Mouse (Mus musculus): ENCODE data around the gene Cryga. TPM values are rescaled to one million over a fixed set of nuclear protein-coding genes. Genes with fewer than 3 reads are reported as not detected.

The Cryga gene
- not detected in 2 replicates for polyA plus RNA-seq (2015; fragmentation: Nextera tagmentation; extraction: Ambion mirVana)

DNA sequence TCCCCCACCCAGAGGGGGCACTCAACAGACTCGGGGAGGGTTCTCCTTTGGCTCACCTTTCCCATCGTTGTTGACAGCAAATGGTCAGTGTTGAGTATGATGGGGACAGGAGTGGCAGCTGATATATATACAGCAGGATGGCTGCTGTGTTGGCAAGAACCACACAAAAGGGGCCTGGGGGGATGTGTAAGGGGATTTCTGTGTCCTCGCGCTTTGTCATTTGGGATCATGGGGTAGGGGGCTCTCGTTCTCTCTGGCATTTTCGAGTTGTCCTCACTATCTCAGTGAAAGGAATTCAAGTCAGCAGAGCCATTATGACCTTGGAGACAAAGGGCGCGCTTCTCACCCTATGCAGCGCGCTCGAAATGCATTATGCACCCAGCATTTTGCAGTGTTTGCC lies at the start of gene Cryga:
Gene Cryga, minus strand, starts transcription at position 101 of the 400 bp plus-strand sequence.
- H3K27ac ChIP-seq: no peak within 1 kb of the TSS
- H3K9me3 ChIP-seq: no peaks in the 10 kb centered on the region
- no peaks in the 10 kb centered on the region for H3K4me1 ChIP-seq
- H3K36me3 ChIP-seq: no peaks in the 10 kb centered on the region
- H3K4me3 ChIP-seq: no peak within 1 kb of the TSS
- no peaks in the 10 kb centered on the region for H3K27me3 ChIP-seq
- WGBS: 90% methylated on average over 11 of the region's 11 CpGs
- no peak for ATAC-seq (ENCODE audit: insufficient number of reproducible peaks, insufficient read depth, low FRiP score, low TSS enrichment, low read depth)
- no peak within 1 kb of the TSS for H3K9ac ChIP-seq
- no peak within 1 kb of the TSS for H3K4me2 ChIP-seq

DNA sequence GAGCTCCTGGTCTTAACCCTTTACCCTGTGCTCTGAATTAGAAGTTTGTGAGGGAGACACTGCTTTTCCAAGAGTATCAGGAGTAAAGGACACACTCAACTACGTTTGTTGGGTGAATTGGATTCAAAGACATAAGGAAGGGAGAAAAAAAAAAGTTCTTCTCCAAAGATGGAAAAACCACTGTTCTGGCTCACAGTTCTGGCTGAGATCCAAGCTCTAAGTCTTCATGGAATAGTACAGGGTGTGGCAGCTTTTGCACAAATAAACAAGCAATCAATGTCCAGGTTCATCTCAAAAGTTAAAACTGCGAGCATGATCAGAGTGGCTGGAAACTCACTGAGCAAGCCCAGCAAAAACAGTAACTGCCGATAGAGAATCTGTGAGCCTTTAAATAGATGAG lies 44.8 kb upstream of the Cryga start:
- Histone ChIP-seq H3K4me3 (no peak overlapping the region), H3K4me1 (no peaks in the 10 kb centered on the region), H3K27ac (no peak overlapping the region), H3K9me3 (no peaks in the 10 kb centered on the region), H3K27me3 (no peaks in the 10 kb centered on the region), H3K9ac (no peak overlapping the region), H3K4me2 (no peak overlapping the region), H3K36me3 (no peaks in the 10 kb centered on the region)
- ATAC-seq (ENCODE audit: insufficient number of reproducible peaks, insufficient read depth, low FRiP score, low TSS enrichment, low read depth): no peak
- 75% methylated on average over 3 of the region's 3 CpGs for WGBS

DNA sequence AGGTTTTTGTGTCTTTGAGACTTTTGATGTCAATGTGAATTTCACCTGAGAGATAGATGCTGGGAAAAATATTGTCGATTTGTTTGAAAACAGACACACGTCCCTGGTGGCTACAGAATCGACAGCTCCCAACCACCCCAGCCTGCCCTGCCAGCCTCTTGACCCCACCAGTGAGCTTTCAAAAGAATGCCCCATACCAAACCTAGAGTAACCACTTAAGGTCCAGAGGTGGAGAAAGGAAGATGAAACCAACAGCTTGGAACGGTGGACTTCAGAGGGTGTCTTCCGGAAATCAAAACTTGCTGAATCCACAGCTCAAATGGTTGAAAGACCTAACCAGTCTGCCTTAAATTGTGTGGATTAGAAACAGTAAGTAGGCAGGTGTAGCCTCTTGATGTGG lies 44.2 kb upstream of the Cryga start:
- Histone ChIP-seq H3K27me3 (no peaks in the 10 kb centered on the region), H3K27ac (no peak overlapping the region), H3K36me3 (no peaks in the 10 kb centered on the region), H3K4me3 (no peak overlapping the region), H3K9ac (no peak overlapping the region), H3K4me2 (no peak overlapping the region), H3K4me1 (no peaks in the 10 kb centered on the region), H3K9me3 (no peaks in the 10 kb centered on the region)
- no peak for ATAC-seq (ENCODE audit: insufficient number of reproducible peaks, insufficient read depth, low FRiP score, low TSS enrichment, low read depth)
- 91% methylated on average over 5 of the region's 5 CpGs for WGBS

DNA sequence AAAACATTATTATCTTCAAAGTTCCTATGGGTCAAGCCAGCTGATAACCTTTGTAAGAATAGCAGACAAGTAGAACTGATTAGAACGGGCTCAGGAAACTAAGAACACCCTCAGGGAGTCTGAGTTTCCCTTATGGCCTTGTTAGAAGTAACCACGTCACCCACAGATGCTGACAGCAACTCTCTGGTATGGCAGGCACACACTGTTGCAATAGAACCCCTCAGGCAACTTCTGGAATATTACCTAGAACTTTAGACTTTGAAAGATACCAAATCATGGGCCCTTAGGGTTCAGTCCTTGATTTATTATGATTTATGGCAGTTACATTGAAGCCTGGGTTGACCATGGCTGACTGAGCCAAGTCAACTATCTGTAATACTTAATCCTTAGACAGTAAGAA lies 43.4 kb upstream of the Cryga start:
- no peaks in the 10 kb centered on the region for H3K27me3 ChIP-seq

DNA sequence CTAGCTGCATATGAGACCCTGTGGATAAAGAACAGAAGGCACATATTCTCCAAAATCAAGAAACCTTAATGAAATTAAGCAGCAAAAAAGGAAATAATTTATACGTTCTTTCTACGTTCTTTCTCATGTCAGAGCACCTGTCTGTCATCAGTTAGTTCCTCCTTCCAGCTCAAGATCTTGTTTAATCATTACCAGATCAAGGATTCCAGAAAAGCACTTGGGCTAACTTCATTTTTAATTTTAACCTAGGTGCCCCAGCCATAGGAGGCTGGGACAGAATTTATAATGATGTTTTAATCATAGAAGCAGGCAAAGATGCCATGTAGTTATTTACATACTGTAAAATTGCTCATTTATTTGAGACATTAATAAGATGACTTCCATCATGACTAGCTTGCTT lies 41.6 kb upstream of the Cryga start:
- Histone ChIP-seq H3K4me3 (no peak overlapping the region), H3K4me1 (no peaks in the 10 kb centered on the region), H3K9me3 (no peaks in the 10 kb centered on the region), H3K4me2 (no peak overlapping the region), H3K27me3 (no peaks in the 10 kb centered on the region), H3K9ac (no peak overlapping the region), H3K36me3 (no peaks in the 10 kb centered on the region), H3K27ac (no peak overlapping the region)
- ATAC-seq (ENCODE audit: insufficient number of reproducible peaks, insufficient read depth, low FRiP score, low TSS enrichment, low read depth): no peak
- WGBS: 45% methylated on average over 2 of the region's 2 CpGs

More for the DNA sequence above, 43.4 kb upstream of the Cryga start:
- Histone ChIP-seq H3K36me3 (no peaks in the 10 kb centered on the region), H3K4me2 (no peak overlapping the region), H3K9me3 (no peaks in the 10 kb centered on the region), H3K4me1 (no peaks in the 10 kb centered on the region), H3K9ac (no peak overlapping the region), H3K4me3 (no peak overlapping the region), H3K27ac (no peak overlapping the region)
- WGBS: 41% methylated on average over 2 of the region's 2 CpGs
- ATAC-seq (ENCODE audit: insufficient number of reproducible peaks, insufficient read depth, low FRiP score, low TSS enrichment, low read depth): no peak

DNA sequence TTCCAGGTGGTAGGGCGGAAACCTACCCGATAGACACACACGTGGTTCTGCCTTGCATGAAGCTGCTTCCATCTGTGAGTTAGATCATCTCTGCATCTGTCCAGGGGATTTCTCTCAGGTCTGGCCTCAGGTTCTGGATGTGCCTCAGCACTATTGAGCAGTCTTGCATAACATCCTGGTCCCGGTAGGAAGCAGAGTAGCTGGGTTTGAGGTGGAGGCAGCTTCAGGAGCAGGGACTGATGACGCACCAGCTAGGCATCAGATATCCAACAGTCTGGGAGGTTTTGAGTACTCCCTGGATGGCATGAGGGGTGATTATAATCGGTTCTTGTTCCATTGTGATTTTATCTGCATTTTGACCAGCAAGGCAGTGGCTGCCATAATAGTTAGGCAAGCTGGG lies 34.4 kb upstream of the Cryga start:
- Histone ChIP-seq H3K4me2 (no peak overlapping the region), H3K27ac (no peak overlapping the region), H3K27me3 (no peaks in the 10 kb centered on the region), H3K9ac (no peak overlapping the region), H3K36me3 (no peaks in the 10 kb centered on the region), H3K9me3 (no peaks in the 10 kb centered on the region), H3K4me3 (no peak overlapping the region), H3K4me1 (no peaks in the 10 kb centered on the region)
- WGBS: 78% methylated on average over 6 of the region's 6 CpGs
- no peak for ATAC-seq (ENCODE audit: insufficient number of reproducible peaks, insufficient read depth, low FRiP score, low TSS enrichment, low read depth)

DNA sequence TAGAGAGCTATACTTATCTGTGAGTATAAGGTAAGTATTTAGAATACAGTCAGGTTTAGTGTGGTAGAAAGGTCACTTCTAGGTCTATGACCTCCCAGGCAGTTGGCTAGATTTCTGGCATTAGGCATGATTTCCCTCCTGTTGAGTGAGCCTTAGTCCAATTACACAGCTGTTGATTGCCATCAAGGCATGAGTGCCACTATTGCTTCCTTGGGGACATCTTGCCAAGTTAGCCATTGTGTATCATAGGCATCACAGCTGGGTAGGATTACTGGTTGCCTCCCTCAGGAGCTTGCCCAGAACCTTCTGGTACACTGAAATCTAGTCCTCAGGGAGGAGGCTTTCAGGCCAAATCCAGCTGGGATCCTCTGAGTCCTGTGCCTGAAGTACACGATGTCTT lies 29.7 kb upstream of the Cryga start:
- Histone ChIP-seq H3K27me3 (no peaks in the 10 kb centered on the region), H3K36me3 (no peaks in the 10 kb centered on the region), H3K9ac (no peak overlapping the region), H3K9me3 (no peaks in the 10 kb centered on the region), H3K4me1 (no peaks in the 10 kb centered on the region), H3K4me2 (no peak overlapping the region), H3K27ac (no peak overlapping the region), H3K4me3 (no peak overlapping the region)
- 90% methylated on average over 1 of the region's 1 CpGs for WGBS
- ATAC-seq (ENCODE audit: insufficient number of reproducible peaks, insufficient read depth, low FRiP score, low TSS enrichment, low read depth): no peak

DNA sequence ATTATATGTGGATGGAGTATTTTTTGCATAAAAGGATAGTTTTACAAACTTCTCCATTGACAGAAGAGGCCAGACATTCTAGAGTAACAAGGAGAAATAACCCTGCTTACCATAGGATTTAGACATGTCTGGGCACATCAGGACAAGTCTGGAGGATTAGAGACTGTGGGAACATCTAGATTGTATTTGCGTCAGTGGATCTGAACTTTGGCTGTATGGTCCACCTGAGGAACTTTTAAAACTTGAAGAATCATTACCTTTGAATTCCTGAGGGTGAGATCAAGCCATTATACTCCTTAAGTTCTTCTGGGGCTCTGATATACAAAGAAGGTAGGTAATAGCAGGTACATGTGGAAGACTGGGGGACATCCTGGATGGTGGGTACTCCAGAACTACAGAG lies 28.5 kb upstream of the Cryga start:
- no peak overlapping the region for H3K9ac ChIP-seq
- H3K27ac ChIP-seq: no peak overlapping the region
- H3K4me1 ChIP-seq: no peaks in the 10 kb centered on the region
- WGBS: 84% methylated on average over 1 of the region's 1 CpGs
- no peak overlapping the region for H3K4me3 ChIP-seq
- no peaks in the 10 kb centered on the region for H3K36me3 ChIP-seq
- H3K27me3 ChIP-seq: no peaks in the 10 kb centered on the region
- no peak for ATAC-seq (ENCODE audit: insufficient number of reproducible peaks, insufficient read depth, low FRiP score, low TSS enrichment, low read depth)
- no peaks in the 10 kb centered on the region for H3K9me3 ChIP-seq
- H3K4me2 ChIP-seq: no peak overlapping the region

DNA sequence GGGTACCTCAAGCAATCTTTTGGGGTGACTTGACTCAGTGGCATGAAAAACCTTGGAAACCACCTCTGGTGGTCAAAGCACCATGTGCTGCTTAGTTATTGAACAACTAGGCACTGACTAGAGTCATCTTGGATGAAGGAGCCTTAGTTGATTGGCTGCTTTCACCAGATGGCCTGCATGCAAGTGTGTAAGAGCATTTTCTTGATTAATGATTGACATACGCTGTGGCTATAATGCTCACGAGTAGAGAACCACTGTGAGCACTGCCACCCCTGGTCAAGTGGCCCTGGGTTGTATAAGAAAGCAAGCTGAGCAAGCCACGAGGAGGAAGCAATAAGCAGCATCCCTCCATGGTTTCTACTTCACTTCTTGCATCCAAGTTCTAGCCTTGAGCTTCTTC lies 27.1 kb upstream of the Cryga start:
- no peaks in the 10 kb centered on the region for H3K4me1 ChIP-seq
- no peak overlapping the region for H3K4me3 ChIP-seq
- no peak overlapping the region for H3K4me2 ChIP-seq
- ATAC-seq (ENCODE audit: insufficient number of reproducible peaks, insufficient read depth, low FRiP score, low TSS enrichment, low read depth): no peak
- H3K27me3 ChIP-seq: no peaks in the 10 kb centered on the region
- H3K9ac ChIP-seq: no peak overlapping the region
- 72% methylated on average over 3 of the region's 3 CpGs for WGBS
- H3K27ac ChIP-seq: no peak overlapping the region
- H3K9me3 ChIP-seq: no peaks in the 10 kb centered on the region
- no peaks in the 10 kb centered on the region for H3K36me3 ChIP-seq

DNA sequence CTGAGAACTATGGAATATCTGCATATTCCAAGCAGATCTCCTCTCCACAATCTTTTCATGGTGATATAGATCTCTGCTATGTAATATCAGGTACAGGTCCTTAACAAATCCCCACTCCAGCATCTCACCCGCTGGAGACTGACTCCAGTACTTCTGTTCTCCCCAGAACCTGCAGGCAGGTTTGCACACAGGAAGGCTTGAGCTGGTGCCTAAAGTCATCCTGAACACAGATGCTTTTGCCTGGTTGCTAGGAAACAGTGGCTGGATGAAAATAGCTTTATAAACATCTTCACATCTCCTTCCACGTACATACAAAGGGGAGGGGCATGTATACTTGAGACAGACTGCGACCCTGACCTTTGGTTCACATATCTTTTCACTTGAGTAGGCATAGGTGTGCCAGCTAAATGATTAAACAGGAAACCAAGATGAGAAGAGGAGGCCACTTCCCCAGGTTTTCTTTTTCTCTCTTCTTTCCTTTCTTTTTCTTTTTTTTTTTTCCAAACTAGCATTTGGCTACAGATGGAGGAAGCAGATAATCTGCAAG lies 26.5 kb upstream of the Cryga start:
- Histone ChIP-seq H3K27me3 (no peaks in the 10 kb centered on the region), H3K9me3 (no peaks in the 10 kb centered on the region), H3K4me1 (no peaks in the 10 kb centered on the region), H3K36me3 (no peaks in the 10 kb centered on the region), H3K9ac (no peak overlapping the region), H3K27ac (no peak overlapping the region), H3K4me2 (no peak overlapping the region), H3K4me3 (no peak overlapping the region)
- ATAC-seq (ENCODE audit: insufficient number of reproducible peaks, insufficient read depth, low FRiP score, low TSS enrichment, low read depth): no peak
- 70% methylated on average over 3 of the region's 3 CpGs for WGBS

DNA sequence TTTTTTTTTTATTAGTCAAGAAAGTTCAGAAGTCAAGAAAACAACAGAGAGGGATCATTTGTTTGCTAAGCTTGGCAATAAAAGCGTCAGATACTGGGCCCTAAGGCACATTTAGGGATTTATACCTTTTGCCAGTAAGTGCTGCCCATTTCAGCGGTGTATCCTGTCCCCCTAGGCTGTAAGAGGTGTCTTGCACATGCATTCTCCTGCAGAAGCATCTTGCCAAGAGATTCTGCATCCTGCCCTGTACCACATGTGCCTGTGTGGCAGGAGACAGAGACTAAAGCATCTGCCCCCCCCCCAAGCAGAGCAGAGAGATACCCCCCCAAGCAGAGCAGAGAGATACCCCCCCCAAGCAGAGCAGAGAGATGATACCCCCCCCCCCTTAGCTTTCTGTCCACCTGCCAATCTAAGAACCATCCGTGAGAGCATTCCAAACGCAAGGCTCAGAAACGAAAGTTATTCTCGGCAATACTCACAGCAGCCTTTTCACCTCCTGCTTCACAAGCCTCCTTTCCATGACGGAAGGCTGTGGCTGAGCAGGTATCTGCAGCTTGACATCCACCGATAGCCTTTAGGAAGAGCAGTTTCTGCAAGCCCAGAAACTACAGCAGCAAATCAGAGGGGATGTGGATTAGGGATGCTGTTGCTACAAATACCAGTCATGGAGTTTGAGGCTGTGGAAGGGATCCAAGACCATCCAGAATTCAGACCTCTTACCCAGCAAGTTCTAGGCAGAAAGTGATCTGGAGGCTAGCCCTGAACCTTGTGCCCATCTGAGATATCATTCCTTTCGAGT lies 19.6 kb upstream of the Cryga start, which contains the start of gene D630023F18Rik:
Gene D630023F18Rik, minus strand, starts transcription at position 641 of the 799 bp plus-strand sequence.
- no peak within 1 kb of the TSS for H3K9ac ChIP-seq
- peak within 1 kb of the TSS; percentile 27 for H3K4me3 ChIP-seq
- H3K27ac ChIP-seq: no peak within 1 kb of the TSS
- H3K4me1 ChIP-seq: no peaks in the 10 kb centered on the region
- H3K27me3 ChIP-seq: no peaks in the 10 kb centered on the region
- H3K36me3 ChIP-seq: no peaks in the 10 kb centered on the region
- H3K4me2 ChIP-seq: peak within 1 kb of the TSS; percentile 52
- no peaks in the 10 kb centered on the region for H3K9me3 ChIP-seq
- ATAC-seq (ENCODE audit: insufficient number of reproducible peaks, insufficient read depth, low FRiP score, low TSS enrichment, low read depth): no peak
- 25% methylated on average over 9 of the region's 9 CpGs for WGBS

DNA sequence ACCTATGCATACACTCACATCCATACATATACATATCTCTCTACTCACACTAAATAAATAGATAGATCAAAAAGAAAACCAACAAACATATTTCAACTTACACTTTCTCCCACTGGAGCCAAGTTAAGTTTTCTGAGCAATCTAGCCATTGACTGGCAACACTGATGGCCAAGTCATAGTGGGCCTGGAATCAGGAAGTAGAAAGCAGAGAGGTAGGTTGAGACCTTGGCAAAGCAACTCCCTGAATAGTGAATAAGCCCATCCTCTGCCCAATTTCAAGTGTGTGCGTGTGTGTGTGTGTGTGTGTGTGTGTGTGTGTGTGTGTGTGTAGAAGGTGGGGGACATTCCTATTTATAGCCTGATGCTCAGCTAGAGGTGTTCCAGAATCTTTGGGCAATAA lies 16.3 kb upstream of the Cryga start, which contains the start of gene Gm28845:
Gene Gm28845, minus strand, starts transcription at position 121 of the 400 bp plus-strand sequence.
- no peak within 1 kb of the TSS for H3K27ac ChIP-seq

More for the DNA sequence above, 16.3 kb upstream of the Cryga start, which contains the start of gene Gm28845:
- H3K9me3 ChIP-seq: no peaks in the 10 kb centered on the region
- WGBS: 59% methylated on average over 1 of the region's 1 CpGs
- ATAC-seq (ENCODE audit: insufficient number of reproducible peaks, insufficient read depth, low FRiP score, low TSS enrichment, low read depth): no peak
- no peaks in the 10 kb centered on the region for H3K27me3 ChIP-seq
- no peak within 1 kb of the TSS for H3K9ac ChIP-seq
- H3K4me2 ChIP-seq: no peak within 1 kb of the TSS
- no peaks in the 10 kb centered on the region for H3K36me3 ChIP-seq
- no peaks in the 10 kb centered on the region for H3K4me1 ChIP-seq
- H3K4me3 ChIP-seq: no peak within 1 kb of the TSS

All from embryonic facial prominence, embryonic 13.5 days (tissue).